In genomic region chr4:35225141-35225733, GRCm38 (mm10) we compare ENCODE assay signal across 8 mouse cellular contexts. TPM values are rescaled to one million over a fixed set of nuclear protein-coding genes. Genes with fewer than 3 reads are reported as not detected.
DNase-seq lines count a peak whose midpoint lies in the region; ATAC-seq and TF ChIP-seq lines count a peak whose summit lies in the region.

No protein-coding gene starts in this region.

- TF ChIP-seq POLR2A in kidney, adult 2 months (IDR thresholded peaks at IDR 0.05; ENCODE audit: low read depth, low read length) = no peak

- DNase-seq in kidney, adult 2 months = peak; percentile 45
- no peak for DNase-seq in kidney, postnatal 14 days
- no peak for DNase-seq in ES-E14 (ENCODE audit: low read depth, low spot score)
- peak; percentile 61 for DNase-seq in forebrain, embryonic 10.5 days (ENCODE audit: extremely low spot score, low spot score)
- DNase-seq in lung, postnatal 0 days (ENCODE audit: low spot score) = peak; percentile 69
- DNase-seq in ovary, postnatal 14 days (ENCODE audit: low spot score) = peak; percentile 11
- DNase-seq in gastrocnemius, postnatal 25 days = no peak

- TF ChIP-seq EP300 in lung, postnatal 0 days (IDR thresholded peaks at IDR 0.05) = no peak

- H3K4me2 ChIP-seq in intestine, embryonic 15.5 days (replicated peaks) = peak overlapping the region; percentile 84
- peak overlapping the region; percentile 97 for H3K4me2 ChIP-seq in lung, postnatal 0 days (replicated peaks; ENCODE audit: low read depth, low read length)

- H3K9me3 ChIP-seq in ES-E14 (ENCODE audit: control insufficient read depth, insufficient read depth, low read depth, low read length) = no peaks in the 10 kb centered on the region
- no peaks in the 10 kb centered on the region for H3K9me3 ChIP-seq in forebrain, embryonic 10.5 days
- no peaks in the 10 kb centered on the region for H3K9me3 ChIP-seq in intestine, embryonic 15.5 days
- H3K9me3 ChIP-seq in lung, postnatal 0 days (ENCODE audit: low read length) = no peaks in the 10 kb centered on the region

- H3K36me3 ChIP-seq in kidney, adult 2 months (ENCODE audit: control insufficient read depth, insufficient read depth, low read length) = no peaks in the 10 kb centered on the region
- H3K36me3 ChIP-seq in ES-E14 (ENCODE audit: control insufficient read depth, insufficient read depth, low read length, poor library complexity, severe bottlenecking) = no peaks in the 10 kb centered on the region
- no peaks in the 10 kb centered on the region for H3K36me3 ChIP-seq in forebrain, embryonic 10.5 days (replicated peaks)
- H3K36me3 ChIP-seq in intestine, embryonic 15.5 days = no peaks in the 10 kb centered on the region
- no peaks in the 10 kb centered on the region for H3K36me3 ChIP-seq in lung, postnatal 0 days (ENCODE audit: insufficient read depth, low read length)

- 2% methylated on average over 40 of the region's 40 CpGs for WGBS in kidney, adult 2 months
- under 1% methylated on average over 40 of the region's 40 CpGs for WGBS in forebrain, embryonic 10.5 days
- under 1% methylated on average over 40 of the region's 40 CpGs for WGBS in intestine, embryonic 15.5 days
- 0% methylated on average over 29 of the region's 40 CpGs for WGBS in lung, postnatal 0 days

- no peak overlapping the region for H3K27ac ChIP-seq in kidney, adult 2 months (ENCODE audit: insufficient read depth, low read depth, low read length)
- H3K27ac ChIP-seq in ES-E14 (ENCODE audit: insufficient read depth, low read depth, low read length, poor library complexity, severe bottlenecking) = no peak overlapping the region
- peak overlapping the region; percentile 83 for H3K27ac ChIP-seq in forebrain, embryonic 10.5 days
- peak overlapping the region; percentile 72; the same call in 1 of the 2 replicates for H3K27ac ChIP-seq in intestine, embryonic 15.5 days
- peak overlapping the region; percentile 82 for H3K27ac ChIP-seq in lung, postnatal 0 days (ENCODE audit: low read length)

- no peaks in the 10 kb centered on the region for H3K27me3 ChIP-seq in kidney, adult 2 months (replicated peaks; ENCODE audit: control insufficient read depth, insufficient read depth, low read length)
- peaks cover 8% of the 10 kb centered on the region for H3K27me3 ChIP-seq in forebrain, embryonic 10.5 days (ENCODE audit: poor library complexity, severe bottlenecking)
- H3K27me3 ChIP-seq in intestine, embryonic 15.5 days (replicated peaks) = no peaks in the 10 kb centered on the region
- no peaks in the 10 kb centered on the region for H3K27me3 ChIP-seq in lung, postnatal 0 days (replicated peaks; ENCODE audit: insufficient read depth, low read length)

- H3K4me1 ChIP-seq in kidney, adult 2 months (ENCODE audit: control insufficient read depth, insufficient read depth, low read length) = no peaks in the 10 kb centered on the region
- H3K4me1 ChIP-seq in ES-E14 (ENCODE audit: control insufficient read depth in 2 of 2, insufficient read depth in 2 of 2, low read length in 2 of 2, poor library complexity in 1 of 2) = peaks cover 0 to 3% of the 10 kb centered on the region in 2 experiments; a peak in 2 of 4 replicates
- H3K4me1 ChIP-seq in forebrain, embryonic 10.5 days = peaks cover 11% of the 10 kb centered on the region
- H3K4me1 ChIP-seq in intestine, embryonic 15.5 days (replicated peaks) = no peaks in the 10 kb centered on the region
- H3K4me1 ChIP-seq in lung, postnatal 0 days (ENCODE audit: insufficient read depth, low read depth, low read length) = no peaks in the 10 kb centered on the region

- no peak for TF ChIP-seq CTCF in kidney, adult 2 months (conservative IDR thresholded peaks at IDR 0.05; ENCODE audit: insufficient read depth, insufficient read length, low read depth, low read length)
- TF ChIP-seq CTCF in lung, postnatal 0 days (IDR thresholded peaks at IDR 0.05) = no peak

- peak; percentile 75 for ATAC-seq in intestine, embryonic 15.5 days
- peak; percentile 27 for ATAC-seq in lung, postnatal 0 days

- in situ Hi-C loops in ES-E14 (cut with MboI; ENCODE audit: low sequenced_read_pairs in 2 of 2, unreplicated experiment in 2 of 2) = no loop called here

- peak overlapping the region; percentile 85 for H3K4me3 ChIP-seq in kidney, adult 2 months (ENCODE audit: insufficient read depth, low read depth, low read length)
- peak overlapping the region; percentile 86 to 99 for H3K4me3 ChIP-seq in ES-E14 (ENCODE audit: insufficient read depth in 1 of 2, low read depth in 1 of 2, low read length in 2 of 2, poor library complexity in 1 of 2, severe bottlenecking in 1 of 2)
- peak overlapping the region; percentile 72 for H3K4me3 ChIP-seq in forebrain, embryonic 10.5 days
- peak overlapping the region; percentile 86 for H3K4me3 ChIP-seq in intestine, embryonic 15.5 days (replicated peaks)
- peak overlapping the region; percentile 96 for H3K4me3 ChIP-seq in lung, postnatal 0 days (ENCODE audit: low read depth, low read length)

- peak overlapping the region; percentile 82 for H3K9ac ChIP-seq in ES-E14 (ENCODE audit: insufficient read depth, low read depth, low read length, poor library complexity, severe bottlenecking)
- peak overlapping the region; percentile 75 for H3K9ac ChIP-seq in intestine, embryonic 15.5 days
- H3K9ac ChIP-seq in lung, postnatal 0 days (replicated peaks; ENCODE audit: low read depth) = peak overlapping the region; percentile 68

TF ChIP-seq in ES-E14, 5 proteins besides CTCF, POLR2A, EP300 and RAD21:
- no peak for TF ChIP-seq HCFC1 (IDR thresholded peaks at IDR 0.05; ENCODE audit: borderline replicate concordance, insufficient read depth, low read length)
- TF ChIP-seq MAFK (IDR thresholded peaks at IDR 0.05; ENCODE audit: insufficient read depth, low read depth, low read length) = no peak
- no peak for TF ChIP-seq ZNF384 (IDR thresholded peaks at IDR 0.05; ENCODE audit: low read depth, low read length)
- no peak for TF ChIP-seq CHD2 (IDR thresholded peaks at IDR 0.05; ENCODE audit: low read depth, low read length)
- TF ChIP-seq ZC3H11A (IDR thresholded peaks at IDR 0.05; ENCODE audit: borderline replicate concordance, low read depth, low read length) = no peak

RNA-seq across cellular contexts. Expression of gene C9orf72, which starts 0.7 kb away (rescaled TPM):
- 5.6 and 6.6 TPM in 2 replicates for polyA plus RNA-seq in kidney, adult 2 months (2012; rRNA removed)
- total RNA-seq in ES-E14 (2012; rRNA removed) = 7.1 and 8.6 TPM in 2 replicates
- 14.3 and 17.1 TPM in 2 replicates for polyA plus RNA-seq in forebrain, embryonic 10.5 days (2016; fragmentation: Nextera tagmentation; extraction: Ambion mirVana)
- 11.7 and 11.9 TPM in 2 replicates for polyA plus RNA-seq in intestine, embryonic 15.5 days (2015; fragmentation: Nextera tagmentation; extraction: Ambion mirVana)
- polyA plus RNA-seq in lung, postnatal 0 days (2015; fragmentation: Nextera tagmentation; extraction: Ambion mirVana) = 8.5 and 9.5 TPM in 2 replicates
- 10 to 100 TPM in 1 of 2 experiments, 1 to 10 TPM in 1; 9.5 to 13.4 TPM for total RNA-seq in gastrocnemius, postnatal 25 days (2021)

Comparison
In these comparisons a context has a peak if more than half of its experiments do, and no peak if none do; other contexts are left out.
1. DNase-seq: peak in kidney, adult 2 months (single experiment), forebrain, embryonic 10.5 days (single experiment), lung, postnatal 0 days (single experiment) and ovary, postnatal 14 days (single experiment); none in kidney, postnatal 14 days (single experiment), ES-E14 (single experiment) and gastrocnemius, postnatal 25 days (single experiment).
2. H3K27ac ChIP-seq: peak in forebrain, embryonic 10.5 days (single experiment), intestine, embryonic 15.5 days (single experiment) and lung, postnatal 0 days (single experiment); none in kidney, adult 2 months (single experiment) and ES-E14 (single experiment).
3. Peak in every context shown above with its lines, with median percentiles within 50 percentile points of each other: H3K4me3 ChIP-seq and H3K9ac ChIP-seq.